Mouse (Mus musculus) kidney, embryonic 16.5 days (tissue): ENCODE measurements around the gene Creld2. TPM values are rescaled to one million over a fixed set of nuclear protein-coding genes. Genes with fewer than 3 reads are reported as not detected.
"Not testable (repeated sequence)": the region's sequence is repeated elsewhere in the genome, so short reads cannot be mapped to it uniquely, and the experiment has no call there.

Experiments
- ATAC-seq: fragments of 200-750 bp; cut with Nextera tagmentation; 2 replicates; pipeline ENCODE4 v1.8.0; 2017; ENCODE audit warnings: moderate TSS enrichment; ENCODE audit not compliant: low FRiP score, low TSS enrichment
- H3K27ac ChIP-seq: fragments of 300-500 bp; sonication (generic); 2 replicates; pipeline ENCODE4 v1.5.1; 2014; ENCODE audit warnings: low read length
- H3K27me3 ChIP-seq: fragments of 300-500 bp; sonication (generic); 2 replicates; pipeline ENCODE4 v1.6.1; 2014; ENCODE audit warnings: low read length, control low read depth, mixed read lengths; ENCODE audit not compliant: insufficient read depth
- H3K36me3 ChIP-seq: fragments of 300-500 bp; sonication (generic); 2 replicates; pipeline ENCODE4 v1.6.1; 2014; ENCODE audit warnings: low read length, control low read depth, mixed read lengths; ENCODE audit not compliant: insufficient read depth
- H3K4me1 ChIP-seq: fragments of 300-500 bp; sonication (generic); 2 replicates; pipeline ENCODE4 v1.6.1; 2014; ENCODE audit warnings: low read length, control low read depth, mixed read lengths; ENCODE audit not compliant: insufficient read depth
- H3K4me2 ChIP-seq: fragments of 300-500 bp; sonication (generic); replicated peaks from 2 replicates; pipeline ENCODE4 v1.6.1; 2014; ENCODE audit warnings: low read depth, low read length
- H3K4me3 ChIP-seq: fragments of 300-500 bp; sonication (generic); 2 replicates; pipeline ENCODE4 v1.5.1; 2014; ENCODE audit warnings: mild to moderate bottlenecking, low read length
- H3K9ac ChIP-seq: fragments of 300-500 bp; sonication (generic); replicated peaks from 2 replicates; pipeline ENCODE4 v1.6.1; 2014; ENCODE audit warnings: low read length
- H3K9me3 ChIP-seq: fragments of 300-500 bp; sonication (generic); 2 replicates; pipeline ENCODE4 v1.6.1; 2016; ENCODE audit warnings: low read length, control low read depth
- WGBS: fragments of 180-500 bp; shearing (Covaris S2); extraction: QIAGEN DNeasy Blood & Tissue Kit; methylation state at CpG from one replicate; pipeline ENCODE4 v1.1.7; 2014; 5-methylcytosine and 5-hydroxymethylcytosine counted together
- polyA plus RNA-seq: library from polyadenylated mRNA; unstranded; fragments of >200 nt; fragmentation: Nextera tagmentation; extraction: Ambion mirVana; gene quantifications from 2 replicates; pipeline ENCODE4 v1.2.1, GENCODE M21; 2015

Creld2 gene
- polyA plus RNA-seq, result 118 and 133 TPM in 2 replicates

DNA sequence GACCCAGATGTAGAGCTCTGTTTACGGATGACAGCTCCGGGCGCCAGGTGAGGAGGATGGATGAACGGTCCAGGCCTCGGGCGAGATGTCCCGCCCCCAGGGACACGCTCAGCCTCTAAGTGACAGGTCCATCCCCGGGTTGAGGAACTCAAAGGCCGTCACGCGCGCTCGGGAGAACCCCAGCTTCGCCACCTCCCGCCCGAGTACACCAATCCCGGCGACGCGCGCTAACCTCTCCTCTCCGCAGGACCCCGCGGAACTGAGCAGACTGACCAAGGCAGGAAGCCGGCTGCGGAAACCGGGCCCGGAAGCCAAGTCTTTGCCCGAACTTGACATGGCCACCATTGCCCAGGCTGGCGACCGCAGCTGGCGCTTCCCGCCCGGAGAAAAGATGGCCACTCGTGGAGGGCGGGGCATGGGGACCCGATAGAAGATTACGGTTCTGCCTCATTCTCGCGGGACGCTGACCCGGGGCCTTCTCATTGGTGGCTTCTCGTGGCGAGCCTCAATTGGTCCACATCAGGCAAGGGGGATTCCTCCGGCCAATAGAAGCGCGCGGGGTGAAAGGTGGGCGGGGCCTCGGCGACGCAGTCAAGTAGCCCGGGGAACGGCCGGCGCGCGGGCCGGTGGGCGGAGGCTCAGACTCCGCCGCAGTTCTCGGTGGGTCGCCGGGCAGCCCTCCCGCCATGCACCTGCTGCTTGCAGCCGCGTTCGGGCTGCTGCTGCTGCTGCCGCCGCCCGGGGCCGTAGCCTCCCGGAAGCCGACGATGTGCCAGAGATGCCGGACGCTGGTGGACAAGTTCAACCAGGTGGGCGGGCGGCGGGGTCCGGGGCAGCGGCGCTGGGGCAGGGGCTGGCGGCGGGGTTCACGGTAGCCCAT is at the start of gene Creld2, which contains the start of gene Alg12:
Creld2 (plus strand) TSS at position 621 of the 880 bp plus-strand sequence.
Alg12 (minus strand) TSS at position 293 of the 880 bp plus-strand sequence.
- peaks cover 15% of the 10 kb centered on the region for H3K4me1 ChIP-seq
- no peaks in the 10 kb centered on the region for H3K27me3 ChIP-seq
- WGBS, result under 1% methylated on average over 85 of the region's 88 CpGs
- peak within 1 kb of the TSS; percentile 73 for H3K27ac ChIP-seq
- peak within 1 kb of the TSS; percentile 93 for H3K4me2 ChIP-seq
- H3K9ac ChIP-seq, result peak within 1 kb of the TSS; percentile 85
- peak within 1 kb of the TSS; percentile 91 for H3K4me3 ChIP-seq
- no peaks in the 10 kb centered on the region for H3K9me3 ChIP-seq
- ATAC-seq, result peak; percentile 99
- H3K36me3 ChIP-seq, result peaks cover 36% of the 10 kb centered on the region

DNA sequence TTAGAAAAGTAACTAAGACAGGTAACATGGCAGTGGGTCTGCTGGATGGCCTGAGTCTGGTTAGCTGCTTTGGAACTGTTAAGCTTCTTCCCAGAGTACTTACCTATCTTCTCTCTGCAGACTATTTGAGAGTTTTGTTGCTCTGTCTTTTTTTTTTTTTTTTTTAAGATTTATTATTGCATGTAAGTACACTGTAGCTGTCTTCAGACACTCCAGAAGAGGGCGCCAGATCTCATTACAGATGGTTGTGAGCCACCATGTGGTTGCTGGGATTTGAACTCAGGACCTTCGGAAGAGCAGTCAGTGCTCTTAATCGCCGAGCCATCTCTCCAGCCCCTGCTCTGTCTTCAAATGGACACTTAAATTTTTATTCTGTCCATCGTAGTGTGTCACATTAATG is 44.8 kb upstream of the Creld2 start:
- not testable (repeated sequence) for H3K27ac ChIP-seq, H3K27me3 ChIP-seq, H3K4me3 ChIP-seq, ATAC-seq, H3K9ac ChIP-seq, H3K4me1 ChIP-seq, H3K4me2 ChIP-seq, H3K9me3 ChIP-seq
- H3K36me3 ChIP-seq, result peaks cover 22% of the 10 kb centered on the region
- WGBS, result 88% methylated on average over 5 of the region's 5 CpGs

DNA sequence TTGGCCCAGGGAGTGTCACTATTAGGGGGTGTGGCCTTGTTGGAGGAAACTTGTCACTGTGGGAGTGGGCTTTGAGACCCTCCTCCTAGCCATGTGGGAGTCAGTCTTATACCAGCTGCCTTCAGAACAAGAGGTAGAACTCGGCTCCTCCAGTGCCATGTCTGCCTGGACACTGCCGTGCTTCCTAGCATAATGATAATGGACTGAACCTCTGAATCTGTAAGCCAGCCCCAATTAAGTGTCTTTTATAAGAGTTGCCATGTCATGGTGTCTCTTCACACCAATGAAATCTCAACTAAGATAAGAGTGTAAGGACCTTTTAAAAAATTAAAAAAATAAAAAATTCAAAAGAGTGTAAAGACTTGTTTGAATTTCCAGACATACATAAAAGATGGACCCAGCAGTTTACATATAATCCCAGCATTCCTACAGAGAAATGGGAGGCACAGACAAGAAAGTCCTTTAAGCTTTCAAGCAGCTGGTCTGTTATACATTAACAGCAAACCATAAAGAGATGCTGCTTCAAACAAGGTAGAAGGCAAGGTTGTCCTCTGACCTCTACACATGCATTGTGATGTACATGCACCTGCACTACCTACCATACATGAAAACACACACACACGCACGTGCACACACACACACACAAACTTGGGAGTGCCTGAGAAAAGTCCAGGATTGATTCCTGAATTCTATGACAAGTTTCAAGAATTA is 27.2 kb upstream of the Creld2 start:
- H3K27ac ChIP-seq, result no peak overlapping the region
- no peaks in the 10 kb centered on the region for H3K9me3 ChIP-seq
- H3K27me3 ChIP-seq, result no peaks in the 10 kb centered on the region
- H3K4me3 ChIP-seq, result no peak overlapping the region
- no peak overlapping the region for H3K4me2 ChIP-seq
- H3K9ac ChIP-seq, result no peak overlapping the region
- no peak for ATAC-seq
- H3K36me3 ChIP-seq, result peaks cover 3% of the 10 kb centered on the region; the same call in 1 of the 2 replicates
- WGBS, result 74% methylated on average over 4 of the region's 4 CpGs
- H3K4me1 ChIP-seq, result no peaks in the 10 kb centered on the region

DNA sequence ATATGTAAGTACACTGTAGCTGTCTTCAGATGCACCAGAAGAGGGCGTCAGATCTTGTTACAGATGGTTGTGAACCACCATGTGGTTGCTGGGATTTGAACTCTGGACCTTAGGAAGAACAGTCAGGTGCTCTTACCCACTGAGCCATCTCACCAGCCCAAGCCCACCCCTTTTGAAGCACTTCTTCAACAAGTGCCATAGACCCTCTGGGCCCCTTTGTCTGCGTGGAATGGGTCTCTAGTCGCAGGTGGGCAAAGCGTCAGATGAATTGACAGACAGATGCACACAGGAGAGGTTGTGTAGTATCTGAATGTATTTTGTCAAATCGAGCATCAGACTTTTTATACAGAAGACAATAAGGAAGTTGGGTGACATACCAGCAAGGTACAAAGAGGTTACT is 24.7 kb upstream of the Creld2 start:
- H3K9me3 ChIP-seq, H3K36me3 ChIP-seq, H3K4me3 ChIP-seq, H3K27ac ChIP-seq, H3K4me2 ChIP-seq, H3K9ac ChIP-seq, H3K27me3 ChIP-seq, H3K4me1 ChIP-seq, ATAC-seq: not testable (repeated sequence)
- WGBS, result 95% methylated on average over 4 of the region's 5 CpGs

DNA sequence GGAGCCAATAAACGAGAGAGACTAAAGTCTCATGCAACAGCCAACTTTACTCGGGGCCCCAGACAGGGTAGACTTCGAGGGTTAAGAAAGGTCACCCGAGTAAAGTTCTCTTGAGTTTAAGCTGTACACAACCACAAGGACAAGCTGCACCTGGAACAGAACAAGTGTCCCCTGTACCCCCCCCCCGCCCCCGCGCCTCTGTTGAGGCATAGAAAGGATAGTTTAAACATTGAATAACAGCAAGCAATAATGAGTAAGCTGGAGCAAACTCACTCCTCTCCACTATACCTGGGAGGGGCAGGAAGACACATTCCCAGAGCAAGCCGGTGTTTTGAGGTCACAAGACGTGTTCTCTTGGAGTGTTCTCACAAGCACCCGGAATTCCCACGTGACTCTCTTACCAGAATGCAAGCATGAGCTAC is 19.5 kb upstream of the Creld2 start:
- Histone ChIP-seq H3K27ac (peak overlapping the region; percentile 56; the same call in 1 of the 2 replicates), H3K4me2 (no peak overlapping the region), H3K9me3 (no peaks in the 10 kb centered on the region), H3K9ac (no peak overlapping the region), H3K4me1 (no peaks in the 10 kb centered on the region), H3K27me3 (no peaks in the 10 kb centered on the region), H3K36me3 (peaks cover 7% of the 10 kb centered on the region), H3K4me3 (no peak overlapping the region)
- peak; percentile 90 for ATAC-seq
- 74% methylated on average over 11 of the region's 11 CpGs for WGBS

DNA sequence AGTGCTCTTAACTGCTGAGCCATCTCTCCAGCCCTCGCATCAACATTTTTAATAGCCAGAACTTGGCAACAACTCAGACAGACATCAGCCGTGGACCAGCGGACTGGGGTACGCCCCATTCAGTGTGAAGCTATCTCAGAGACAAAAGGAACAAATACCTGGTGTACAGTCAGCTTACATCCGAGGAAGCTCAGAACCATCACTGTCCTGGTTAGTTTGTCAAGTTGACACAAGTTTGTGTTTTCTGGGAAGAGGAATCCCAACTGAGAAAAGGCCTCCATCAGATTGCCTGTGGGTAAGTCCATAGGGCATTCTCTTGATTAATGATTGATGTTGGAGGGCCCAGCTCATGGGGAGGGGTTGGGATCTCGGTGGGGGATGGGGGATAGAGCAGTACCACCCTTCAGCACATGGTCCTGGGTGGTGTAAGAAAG is 18.5 kb upstream of the Creld2 start:
- WGBS, result 64% methylated on average over 6 of the region's 6 CpGs
- peak; percentile 58; the same call in 1 of the 2 replicates for ATAC-seq

DNA sequence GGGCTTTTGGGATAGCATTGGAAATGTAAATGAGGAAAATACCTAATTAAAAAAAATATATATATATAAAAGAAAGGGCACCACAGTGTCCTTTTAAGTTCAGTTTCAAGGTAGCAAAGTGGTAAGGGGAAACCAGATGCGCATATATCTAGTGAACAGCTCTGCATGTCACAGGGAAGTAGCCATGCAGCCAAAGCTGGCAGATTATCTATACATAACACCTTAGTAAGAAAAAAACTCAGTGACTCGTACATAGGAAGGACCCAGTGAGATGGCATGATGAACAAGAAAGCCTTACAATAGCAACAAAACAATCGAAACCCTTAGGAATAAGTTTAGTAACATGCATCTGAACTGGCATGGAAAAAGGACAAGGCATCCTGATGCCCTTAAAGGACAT is 17.5 kb upstream of the Creld2 start:
- WGBS, result 93% methylated on average over 3 of the region's 3 CpGs
- no peak for ATAC-seq
- H3K36me3 ChIP-seq, result peaks cover 23% of the 10 kb centered on the region
- H3K27ac ChIP-seq, result no peak overlapping the region
- H3K4me1 ChIP-seq, result no peaks in the 10 kb centered on the region
- H3K9me3 ChIP-seq, result no peaks in the 10 kb centered on the region
- H3K4me2 ChIP-seq, result no peak overlapping the region
- no peaks in the 10 kb centered on the region for H3K27me3 ChIP-seq
- no peak overlapping the region for H3K9ac ChIP-seq
- no peak overlapping the region for H3K4me3 ChIP-seq

More for the DNA sequence above, 18.5 kb upstream of the Creld2 start:
- Histone ChIP-seq H3K9me3 (no peaks in the 10 kb centered on the region), H3K9ac (no peak overlapping the region), H3K27ac (peak overlapping the region; percentile 29; the same call in 1 of the 2 replicates), H3K4me1 (no peaks in the 10 kb centered on the region), H3K4me2 (no peak overlapping the region), H3K27me3 (no peaks in the 10 kb centered on the region), H3K36me3 (peaks cover 16% of the 10 kb centered on the region), H3K4me3 (no peak overlapping the region)

DNA sequence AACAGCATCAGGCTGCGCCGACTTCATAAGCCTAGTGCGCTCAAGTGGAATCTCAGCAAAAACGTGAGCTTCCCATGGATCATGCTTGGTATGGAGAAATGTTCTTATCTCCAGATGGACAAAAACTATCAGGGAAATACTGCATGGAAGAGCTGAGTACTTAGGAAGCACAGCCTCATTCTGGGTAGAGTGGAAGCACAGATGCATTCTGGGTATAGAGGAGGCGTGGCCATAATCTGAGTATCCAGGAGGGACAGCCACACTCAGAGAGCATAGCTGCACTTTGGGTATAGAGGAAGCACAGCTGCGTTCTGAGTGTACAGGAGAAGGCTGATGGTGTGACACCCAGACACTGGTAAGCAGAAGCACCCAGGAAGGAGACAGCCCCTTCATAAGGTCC is 17.1 kb upstream of the Creld2 start:
- Histone ChIP-seq H3K9ac (no peak overlapping the region), H3K4me1 (no peaks in the 10 kb centered on the region), H3K9me3 (no peaks in the 10 kb centered on the region), H3K36me3 (peaks cover 23% of the 10 kb centered on the region), H3K27ac (no peak overlapping the region), H3K4me3 (no peak overlapping the region), H3K27me3 (no peaks in the 10 kb centered on the region), H3K4me2 (no peak overlapping the region)
- 87% methylated on average over 6 of the region's 6 CpGs for WGBS
- no peak for ATAC-seq

DNA sequence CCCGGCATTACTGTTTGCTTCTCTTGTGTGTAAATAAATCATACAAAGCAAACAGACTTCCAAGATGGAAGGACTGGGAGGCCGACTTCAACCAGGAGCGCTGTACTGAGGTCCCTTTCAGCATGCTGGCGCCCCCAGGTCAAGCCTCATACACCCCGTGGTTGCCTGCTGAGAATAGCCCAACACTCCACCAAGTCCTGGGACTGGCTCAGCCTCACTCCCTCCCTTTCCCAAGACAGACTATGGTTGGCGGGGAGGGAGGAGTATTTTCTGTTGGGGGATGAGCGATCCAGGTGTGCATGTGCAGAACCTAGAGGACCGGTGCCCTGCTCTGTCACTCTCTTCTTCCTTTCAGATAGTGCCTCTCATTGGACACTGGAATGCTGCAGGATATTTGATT is 11.3 kb upstream of the Creld2 start:
- H3K9ac ChIP-seq, result no peak overlapping the region
- H3K4me1 ChIP-seq, result no peaks in the 10 kb centered on the region
- no peak overlapping the region for H3K4me3 ChIP-seq
- no peak for ATAC-seq
- H3K27me3 ChIP-seq, result no peaks in the 10 kb centered on the region
- H3K9me3 ChIP-seq, result no peaks in the 10 kb centered on the region
- 84% methylated on average over 8 of the region's 8 CpGs for WGBS
- H3K36me3 ChIP-seq, result peaks cover 42% of the 10 kb centered on the region
- no peak overlapping the region for H3K27ac ChIP-seq
- H3K4me2 ChIP-seq, result no peak overlapping the region
